Mouse (Mus musculus) liver, adult 2 months (tissue): ENCODE data around the gene Tmem209. TPM values are rescaled to one million over a fixed set of nuclear protein-coding genes. Genes with fewer than 3 reads are reported as not detected.

Source experiments
- DNase-seq: peaks from one replicate; pipeline ENCODE4 v3.0.0-alpha.2; 2011; ENCODE audit warnings: low read depth, low spot score; ENCODE audit errors: extremely low read depth
- H3K27ac ChIP-seq: fragments of 200-500 bp; replicated peaks from 2 replicates; pipeline ENCODE4 v1.5.1; 2012; ENCODE audit warnings: low read depth, mild to moderate bottlenecking, control low read depth, inconsistent platforms, low read length; ENCODE audit not compliant: insufficient read depth
- H3K27me3 ChIP-seq: fragments of 200-500 bp; 2 replicates; pipeline ENCODE4 v1.6.1; 2012; ENCODE audit warnings: mild to moderate bottlenecking, moderate library complexity, low read length, inconsistent platforms; ENCODE audit not compliant: control insufficient read depth, insufficient read depth
- H3K36me3 ChIP-seq: fragments of 200-500 bp; 2 replicates; pipeline ENCODE4 v1.6.1; 2012; ENCODE audit warnings: low read length, inconsistent platforms; ENCODE audit not compliant: control insufficient read depth, insufficient read depth
- H3K4me1 ChIP-seq: fragments of 200-500 bp; 2 replicates; pipeline ENCODE4 v1.6.1; 2011; ENCODE audit warnings: low read length; ENCODE audit not compliant: control insufficient read depth, insufficient read depth
- H3K4me3 ChIP-seq: fragments of 200-500 bp; 2 replicates; pipeline ENCODE4 v1.5.1; 2011; ENCODE audit warnings: low read depth, mild to moderate bottlenecking, control low read depth, low read length, moderate library complexity; ENCODE audit not compliant: insufficient read depth
- H3K79me2 ChIP-seq: fragments of 200-500 bp; 2 replicates; pipeline ENCODE4 v1.6.1; 2012; ENCODE audit warnings: inconsistent platforms, mild to moderate bottlenecking, low read length, moderate library complexity; ENCODE audit not compliant: control insufficient read depth, insufficient read depth
- H3K9ac ChIP-seq: fragments of 200-500 bp; 2 replicates; pipeline ENCODE4 v1.6.1; 2012; ENCODE audit warnings: low read depth, mild to moderate bottlenecking, control low read depth, inconsistent platforms, low read length
- CTCF ChIP-seq: fragments of 200-500 bp; IDR thresholded peaks from 2 replicates; pipeline ENCODE4 v1.5.1; 2011; ENCODE audit warnings: low read depth, low read length, control low read depth
- POLR2A ChIP-seq: fragments of 200-500 bp; IDR thresholded peaks from 2 replicates; pipeline ENCODE4 v1.6.1; 2011; ENCODE audit warnings: low read length, control low read depth; ENCODE audit not compliant: insufficient read depth; ENCODE audit errors: extremely low read depth
- WGBS: fragments of 180-500 bp; shearing (Covaris S2); methylation state at CpG from one replicate; pipeline ENCODE4 v1.1.7; 2018; 5-methylcytosine and 5-hydroxymethylcytosine counted together
- polyA plus RNA-seq: library from polyadenylated mRNA; depleted of rRNA; stranded (reverse); fragments of >200 nt; gene quantifications from 2 replicates; pipeline ENCODE4 v1.2.3, GENCODE M21; 2012
- total RNA-seq: library from RNA; depleted of rRNA; stranded (reverse); fragments of >200 nt; gene quantifications from 2 replicates; pipeline ENCODE4 v1.2.3, GENCODE M21; 2014

Gene Tmem209
- total and polyA plus RNA-seq, 2 experiments = 9.2 to 23.5 TPM

- TF ChIP-seq CTCF (no peak), POLR2A (no peak)
- Histone ChIP-seq H3K27ac (peak overlapping the region; percentile 71; the same call in 1 of the 2 replicates), H3K79me2 (no peaks in the 10 kb centered on the region), H3K36me3 (peaks cover 10% of the 10 kb centered on the region; the same call in 1 of the 2 replicates), H3K4me1 (peaks cover 3% of the 10 kb centered on the region; the same call in 1 of the 2 replicates), H3K4me3 (peak overlapping the region; percentile 65), H3K9ac (peak overlapping the region; percentile 71), H3K27me3 (no peaks in the 10 kb centered on the region)
- no peak for DNase-seq
- WGBS = 5% methylated on average over 2 of the region's 2 CpGs
Measured at GRCm38 (mm10) chr6:30508824-30509223, 759 bp downstream of the Tmem209 start.

DNA sequence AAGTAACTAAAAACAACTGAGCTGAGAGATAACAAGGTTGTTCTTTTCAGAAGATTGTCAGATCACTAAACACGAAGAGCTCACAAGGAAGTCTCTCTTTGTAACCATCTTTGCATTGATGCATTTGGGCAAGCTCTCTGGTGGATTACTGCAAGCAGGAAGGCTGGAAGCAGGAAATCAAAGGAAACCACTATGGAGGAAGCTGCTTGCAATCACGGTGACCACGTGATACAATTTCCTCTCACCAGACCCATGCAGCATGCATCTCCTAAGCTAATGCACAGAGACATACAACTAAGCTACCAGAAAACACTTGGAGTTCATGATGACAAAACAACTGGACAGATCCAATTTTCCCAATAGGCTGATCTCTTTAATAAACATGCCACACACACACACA lies 10.5 kb downstream of the Tmem209 start:
- peaks cover 44% of the 10 kb centered on the region for H3K36me3 ChIP-seq
- peak; percentile 6 for DNase-seq
- no peaks in the 10 kb centered on the region for H3K4me1 ChIP-seq
- H3K27ac ChIP-seq = no peak overlapping the region
- no peak overlapping the region for H3K9ac ChIP-seq
- H3K4me3 ChIP-seq = no peak overlapping the region
- no peaks in the 10 kb centered on the region for H3K79me2 ChIP-seq
- H3K27me3 ChIP-seq = no peaks in the 10 kb centered on the region
- WGBS = 71% methylated on average over 3 of the region's 3 CpGs
- TF ChIP-seq CTCF (no peak), POLR2A (no peak)

- H3K36me3 ChIP-seq = peaks cover 58% of the 10 kb centered on the region
Measured at GRCm38 (mm10) chr6:30486504-30486903, 23.1 kb downstream of the Tmem209 start.

GRCm38 (mm10) chr6:30482908-30483307 lies 26.7 kb downstream of the Tmem209 start:
- H3K79me2 ChIP-seq = no peaks in the 10 kb centered on the region
- no peak overlapping the region for H3K27ac ChIP-seq
- peaks cover 5% of the 10 kb centered on the region for H3K4me1 ChIP-seq
- H3K4me3 ChIP-seq = no peak overlapping the region
- TF ChIP-seq POLR2A (no peak), CTCF (no peak)
- no peak for DNase-seq
- H3K9ac ChIP-seq = no peak overlapping the region
- H3K36me3 ChIP-seq = peaks cover 42% of the 10 kb centered on the region
- WGBS = 93% methylated on average over 2 of the region's 2 CpGs
- no peaks in the 10 kb centered on the region for H3K27me3 ChIP-seq

More at GRCm38 (mm10) chr6:30486504-30486903, 23.1 kb downstream of the Tmem209 start:
- no peaks in the 10 kb centered on the region for H3K79me2 ChIP-seq
- no peaks in the 10 kb centered on the region for H3K4me1 ChIP-seq
- no peak for TF ChIP-seq POLR2A
- TF ChIP-seq CTCF = no peak
- WGBS = 81% methylated on average over 6 of the region's 6 CpGs
- H3K9ac ChIP-seq = no peak overlapping the region
- DNase-seq = no peak
- no peaks in the 10 kb centered on the region for H3K27me3 ChIP-seq
- H3K27ac ChIP-seq = no peak overlapping the region
- no peak overlapping the region for H3K4me3 ChIP-seq

DNA sequence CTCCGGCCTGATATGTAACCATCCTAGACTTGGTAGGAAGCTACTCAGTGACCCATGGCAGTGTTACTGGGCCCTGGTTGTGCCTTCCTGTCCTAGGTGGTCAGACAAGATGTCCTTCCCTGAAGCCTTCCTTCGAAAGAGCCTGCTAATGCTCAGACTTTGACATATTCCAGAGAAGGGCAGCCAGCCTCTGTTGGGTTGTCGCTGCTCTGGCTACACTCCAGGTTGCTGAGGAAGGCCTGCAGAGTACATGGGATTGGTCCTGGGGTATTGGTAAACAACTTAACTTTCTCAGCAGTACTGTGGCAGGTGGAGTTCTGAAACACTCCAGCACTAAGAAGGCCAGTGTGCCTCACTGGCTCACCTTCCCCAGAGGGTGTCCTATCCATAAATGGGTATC lies 30.2 kb downstream of the Tmem209 start:
- Histone ChIP-seq H3K9ac (no peak overlapping the region), H3K36me3 (peaks cover 22% of the 10 kb centered on the region), H3K27me3 (no peaks in the 10 kb centered on the region), H3K79me2 (no peaks in the 10 kb centered on the region), H3K4me1 (peaks cover 12% of the 10 kb centered on the region), H3K27ac (no peak overlapping the region), H3K4me3 (no peak overlapping the region)
- TF ChIP-seq CTCF (no peak), POLR2A (no peak)
- 90% methylated on average over 3 of the region's 3 CpGs for WGBS
- DNase-seq = no peak

DNA sequence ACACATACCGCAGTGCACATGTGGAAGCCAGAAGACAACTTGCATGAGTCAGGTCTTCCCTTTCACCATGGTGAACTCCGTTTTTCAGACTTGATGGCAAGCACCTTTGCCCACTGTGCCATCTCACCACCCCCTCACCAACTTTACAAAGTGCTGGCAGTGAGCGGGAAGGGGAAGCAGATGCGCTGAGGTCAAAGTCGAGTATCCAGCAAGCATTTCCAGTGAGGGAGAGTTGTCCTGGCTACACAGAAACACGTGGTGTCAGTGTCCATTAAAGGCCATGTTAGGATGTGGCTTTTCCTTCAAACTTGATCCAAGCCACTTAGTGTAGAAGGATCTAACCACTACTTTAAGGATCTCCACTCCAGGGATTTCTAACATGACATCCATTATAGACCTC lies 31.8 kb downstream of the Tmem209 start:
- 33% methylated on average over 6 of the region's 6 CpGs for WGBS

More for the DNA sequence above, 31.8 kb downstream of the Tmem209 start:
- Histone ChIP-seq H3K79me2 (no peaks in the 10 kb centered on the region), H3K4me3 (no peak overlapping the region), H3K4me1 (peaks cover 12% of the 10 kb centered on the region), H3K36me3 (peaks cover 12% of the 10 kb centered on the region; the same call in 1 of the 2 replicates), H3K9ac (no peak overlapping the region), H3K27me3 (no peaks in the 10 kb centered on the region), H3K27ac (0 out of 2 replicates have a peak overlapping the region, but pooled peaks have one; percentile 20)
- TF ChIP-seq POLR2A = no peak
- no peak for TF ChIP-seq CTCF
- DNase-seq = peak; percentile 63
